Mouse (Mus musculus) neural tube, embryonic 14.5 days (tissue): Measurements from ENCODE around the gene Jup. TPM values are rescaled to one million over a fixed set of nuclear protein-coding genes. Genes with fewer than 3 reads are reported as not detected.

ENCODE experiments used
- ATAC-seq: fragments of 200-750 bp; cut with Nextera tagmentation; 2 replicates; pipeline ENCODE4 v1.8.0; 2017; ENCODE audit warnings: low read depth, mild to moderate bottlenecking, moderate TSS enrichment, moderate library complexity
- H3K27ac ChIP-seq: fragments of 300-500 bp; sonication (generic); 2 replicates; pipeline ENCODE4 v1.5.1; 2014; ENCODE audit warnings: low read depth, mild to moderate bottlenecking, control low read depth, low read length, moderate library complexity, mixed read lengths
- H3K27me3 ChIP-seq: fragments of 300-500 bp; sonication (generic); 2 replicates; pipeline ENCODE4 v1.6.1; 2014; ENCODE audit warnings: low read length; ENCODE audit not compliant: control insufficient read depth, insufficient read depth
- H3K36me3 ChIP-seq: fragments of 300-500 bp; sonication (generic); 2 replicates; pipeline ENCODE4 v1.6.1; 2014; ENCODE audit warnings: low read length, mixed read lengths; ENCODE audit not compliant: control insufficient read depth, insufficient read depth
- H3K4me1 ChIP-seq: fragments of 300-500 bp; sonication (generic); 2 replicates; pipeline ENCODE4 v1.6.1; 2014; ENCODE audit warnings: low read length; ENCODE audit not compliant: control insufficient read depth, insufficient read depth
- H3K4me2 ChIP-seq: fragments of 300-500 bp; sonication (generic); 2 replicates; pipeline ENCODE4 v1.6.1; 2014; ENCODE audit warnings: mild to moderate bottlenecking, low read depth, low read length, control low read depth
- H3K4me3 ChIP-seq: fragments of 300-500 bp; sonication (generic); 2 replicates; pipeline ENCODE4 v1.5.1; 2014; ENCODE audit warnings: low read depth, low read length, control low read depth, mixed read lengths
- H3K9ac ChIP-seq: fragments of 300-500 bp; sonication (generic); replicated peaks from 2 replicates; pipeline ENCODE4 v1.6.1; 2014; ENCODE audit warnings: low read depth, mild to moderate bottlenecking, control low read depth, low read length, mixed read lengths
- H3K9me3 ChIP-seq: fragments of 300-500 bp; sonication (generic); 2 replicates; pipeline ENCODE4 v1.6.1; 2016; ENCODE audit warnings: low read length; ENCODE audit not compliant: control insufficient read depth
- WGBS: fragments of 180-500 bp; shearing (Covaris S2); extraction: QIAGEN DNeasy Blood & Tissue Kit; methylation state at CpG from one replicate; pipeline ENCODE4 v1.1.7; 2014; 5-methylcytosine and 5-hydroxymethylcytosine counted together
- polyA plus RNA-seq: library from polyadenylated mRNA; unstranded; fragments of >200 nt; fragmentation: Nextera tagmentation; extraction: Ambion mirVana; gene quantifications from 2 replicates; pipeline ENCODE4 v1.2.1, GENCODE M21; 2014

Gene Jup
- polyA plus RNA-seq, 1 experiment from 2014 or later: 43.0 TPM

DNA sequence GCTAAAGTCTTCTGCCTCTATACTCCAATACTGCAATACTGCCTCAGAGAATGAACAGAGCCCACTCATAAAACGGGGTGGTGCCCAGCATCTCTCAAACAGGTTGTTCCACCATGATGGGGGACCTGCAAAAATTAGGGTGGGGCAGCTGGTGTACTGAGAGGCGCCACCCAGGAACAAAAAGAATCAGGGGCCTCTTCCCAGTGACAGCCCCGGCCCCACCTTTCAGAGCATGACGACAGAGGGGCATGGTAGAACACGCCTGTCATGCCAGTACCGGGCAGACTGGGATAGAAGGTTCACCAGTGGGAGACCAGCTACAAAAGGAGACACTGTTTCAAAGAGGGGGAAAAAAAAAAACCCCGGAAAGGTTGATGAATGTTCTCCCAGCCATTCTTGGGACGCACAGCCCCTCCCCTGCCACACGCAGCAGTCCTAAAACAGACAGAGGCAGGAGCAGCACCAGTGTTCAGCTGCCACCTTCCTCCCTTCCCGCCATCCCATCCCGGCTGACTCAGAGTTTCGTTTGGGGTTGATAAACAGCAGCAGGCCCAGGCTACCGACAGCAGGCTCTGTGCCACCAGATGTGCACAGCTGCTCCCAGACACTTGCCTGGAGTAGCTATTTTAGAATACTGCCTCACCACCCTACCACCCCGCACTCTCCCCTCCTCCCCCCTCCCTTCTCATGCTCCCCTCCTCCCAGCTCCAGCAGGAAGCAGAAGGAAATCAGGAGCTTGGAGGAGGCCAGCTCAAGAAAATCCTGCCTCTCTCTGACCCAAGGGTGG is 9.8 kb downstream of the Jup start:
- Histone ChIP-seq H3K27ac (no peak overlapping the region), H3K4me1 (peaks cover 10% of the 10 kb centered on the region; the same call in 1 of the 2 replicates), H3K9me3 (no peaks in the 10 kb centered on the region), H3K9ac (no peak overlapping the region), H3K27me3 (no peaks in the 10 kb centered on the region), H3K4me2 (no peak overlapping the region), H3K36me3 (peaks cover 10% of the 10 kb centered on the region), H3K4me3 (no peak overlapping the region)
- ATAC-seq: no peak
- WGBS: 39% methylated on average over 14 of the region's 14 CpGs

GRCm38 (mm10) chr11:100387111-100387510 is 10.5 kb downstream of the Jup start:
- Histone ChIP-seq H3K9ac (no peak overlapping the region), H3K9me3 (no peaks in the 10 kb centered on the region), H3K4me1 (peaks cover 10% of the 10 kb centered on the region; the same call in 1 of the 2 replicates), H3K27me3 (no peaks in the 10 kb centered on the region), H3K27ac (no peak overlapping the region), H3K36me3 (peaks cover 10% of the 10 kb centered on the region), H3K4me2 (no peak overlapping the region), H3K4me3 (no peak overlapping the region)
- WGBS: 83% methylated on average over 6 of the region's 6 CpGs
- no peak for ATAC-seq

GRCm38 (mm10) chr11:100386586-100386985 is 11.0 kb downstream of the Jup start:
- Histone ChIP-seq H3K4me3 (no peak overlapping the region), H3K9ac (no peak overlapping the region), H3K9me3 (no peaks in the 10 kb centered on the region), H3K36me3 (peaks cover 11% of the 10 kb centered on the region), H3K27ac (no peak overlapping the region), H3K27me3 (no peaks in the 10 kb centered on the region), H3K4me1 (peaks cover 10% of the 10 kb centered on the region; the same call in 1 of the 2 replicates), H3K4me2 (no peak overlapping the region)
- WGBS: 64% methylated on average over 5 of the region's 5 CpGs
- ATAC-seq: no peak

- Histone ChIP-seq H3K4me1 (peaks cover 7% of the 10 kb centered on the region; the same call in 1 of the 2 replicates), H3K4me2 (no peak overlapping the region), H3K27ac (no peak overlapping the region), H3K27me3 (no peaks in the 10 kb centered on the region), H3K36me3 (peaks cover 17% of the 10 kb centered on the region), H3K9ac (no peak overlapping the region), H3K9me3 (no peaks in the 10 kb centered on the region), H3K4me3 (no peak overlapping the region)
- ATAC-seq: no peak
- 82% methylated on average over 3 of the region's 3 CpGs for WGBS
Measured at GRCm38 (mm10) chr11:100385016-100385415, 12.5 kb downstream of the Jup start.

- Histone ChIP-seq H3K36me3 (peaks cover 33% of the 10 kb centered on the region), H3K4me2 (no peak overlapping the region), H3K27ac (no peak overlapping the region), H3K27me3 (no peaks in the 10 kb centered on the region), H3K4me1 (peaks cover 2% of the 10 kb centered on the region; the same call in 1 of the 2 replicates), H3K4me3 (no peak overlapping the region), H3K9me3 (no peaks in the 10 kb centered on the region), H3K9ac (no peak overlapping the region)
- ATAC-seq: no peak
- WGBS: 82% methylated on average over 6 of the region's 6 CpGs
Measured at GRCm38 (mm10) chr11:100382682-100383081, 14.9 kb downstream of the Jup start.

GRCm38 (mm10) chr11:100379311-100379710 is 18.3 kb downstream of the Jup start:
- H3K4me1 ChIP-seq: no peaks in the 10 kb centered on the region
- H3K27ac ChIP-seq: no peak overlapping the region
- no peak overlapping the region for H3K4me3 ChIP-seq
- ATAC-seq: no peak
- H3K9ac ChIP-seq: no peak overlapping the region
- no peak overlapping the region for H3K4me2 ChIP-seq
- no peaks in the 10 kb centered on the region for H3K9me3 ChIP-seq
- H3K36me3 ChIP-seq: peaks cover 37% of the 10 kb centered on the region
- 97% methylated on average over 4 of the region's 4 CpGs for WGBS
- H3K27me3 ChIP-seq: no peaks in the 10 kb centered on the region

DNA sequence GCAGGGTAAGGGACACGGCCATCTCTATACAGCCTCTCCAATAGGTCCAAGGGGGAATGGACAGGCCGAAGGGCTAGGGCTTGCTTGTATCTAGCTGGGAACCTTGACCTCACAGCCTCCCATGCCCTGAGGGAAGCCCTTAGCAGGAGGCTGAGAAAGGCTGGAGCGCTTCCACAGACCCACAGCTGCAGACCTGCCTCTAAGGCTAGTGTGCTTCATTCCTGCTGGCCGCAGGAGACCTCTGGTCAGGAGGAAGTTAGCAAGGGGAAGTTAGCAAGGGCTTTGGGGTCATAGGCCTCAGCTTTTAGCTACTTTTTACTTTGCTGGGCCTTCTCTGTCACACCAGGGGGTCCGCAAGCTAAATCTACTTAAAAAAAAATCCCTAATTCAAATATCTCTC is 19.1 kb downstream of the Jup start:
- 88% methylated on average over 5 of the region's 5 CpGs for WGBS
- Histone ChIP-seq H3K4me3 (no peak overlapping the region), H3K9ac (no peak overlapping the region), H3K27ac (no peak overlapping the region), H3K4me2 (no peak overlapping the region), H3K36me3 (peaks cover 35% of the 10 kb centered on the region), H3K4me1 (no peaks in the 10 kb centered on the region), H3K9me3 (no peaks in the 10 kb centered on the region), H3K27me3 (no peaks in the 10 kb centered on the region)
- ATAC-seq: no peak

- Histone ChIP-seq H3K4me1 (no peaks in the 10 kb centered on the region), H3K27me3 (no peaks in the 10 kb centered on the region), H3K4me3 (no peak overlapping the region), H3K27ac (no peak overlapping the region), H3K9ac (no peak overlapping the region), H3K4me2 (no peak overlapping the region), H3K9me3 (no peaks in the 10 kb centered on the region), H3K36me3 (peaks cover 31% of the 10 kb centered on the region)
- ATAC-seq: no peak
- WGBS: 97% methylated on average over 14 of the region's 14 CpGs
Measured at GRCm38 (mm10) chr11:100377989-100378388, 19.6 kb downstream of the Jup start.

DNA sequence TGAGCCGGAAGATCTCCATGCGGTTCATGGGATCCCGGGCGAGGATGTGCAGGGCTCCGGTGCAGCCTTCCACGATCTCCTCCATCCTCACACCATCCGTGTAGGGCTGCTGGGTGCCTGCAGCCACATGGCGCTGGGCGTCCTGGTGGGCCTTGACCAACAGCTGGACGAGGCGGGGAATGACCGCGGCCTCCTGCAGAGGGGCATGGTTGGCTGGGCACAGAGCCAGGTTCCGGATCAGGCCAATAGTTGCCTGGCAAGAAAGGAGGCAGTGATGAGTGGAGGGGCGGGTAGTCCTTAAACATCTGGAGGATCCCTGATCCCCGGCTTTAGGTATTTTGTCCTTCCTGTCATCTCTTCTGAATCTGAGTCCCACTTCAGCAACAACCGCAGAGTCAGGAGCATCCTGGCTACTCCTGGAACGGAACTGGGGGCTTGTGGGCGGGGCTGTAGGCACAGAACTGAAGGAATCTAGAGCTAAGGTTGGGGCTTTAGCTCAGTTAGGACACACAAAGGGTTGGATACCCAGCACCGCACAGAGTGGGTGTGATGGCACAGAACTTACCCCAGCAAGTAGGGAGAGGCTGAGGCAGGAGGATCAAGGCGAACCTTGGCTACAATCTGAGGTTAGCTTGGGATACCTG is 20.7 kb downstream of the Jup start:
- Histone ChIP-seq H3K4me3 (no peak overlapping the region), H3K27me3 (no peaks in the 10 kb centered on the region), H3K4me2 (no peak overlapping the region), H3K9ac (no peak overlapping the region), H3K27ac (no peak overlapping the region), H3K9me3 (no peaks in the 10 kb centered on the region), H3K36me3 (peaks cover 28% of the 10 kb centered on the region), H3K4me1 (no peaks in the 10 kb centered on the region)
- ATAC-seq: no peak
- WGBS: 92% methylated on average over 21 of the region's 21 CpGs
